Mouse (Mus musculus) hindbrain, postnatal 0 days (tissue): ENCODE measurements at regions not wholly inside any gene's neighbourhood (a gene's known extent, or its start where the extent isn't known, plus 50 kb on each side); places are given as distances from the start of the nearest gene placed in this dataset.

ENCODE experiments used
- ATAC-seq: fragments of 200-750 bp; cut with Nextera tagmentation; 2 replicates; pipeline ENCODE4 v1.8.0; 2017; ENCODE audit warnings: mild to moderate bottlenecking, moderate TSS enrichment, moderate library complexity
- DNase-seq: peaks from one replicate; pipeline ENCODE4 v3.0.0-alpha.2; 2015; ENCODE audit warnings: low spot score
- H3K27ac ChIP-seq: fragments of 300-500 bp; sonication (generic); 2 replicates; pipeline ENCODE4 v1.5.1; 2014; ENCODE audit warnings: mild to moderate bottlenecking
- H3K27me3 ChIP-seq: fragments of 300-500 bp; sonication (generic); 2 replicates; pipeline ENCODE4 v1.6.1; 2014; ENCODE audit warnings: low read length, mixed read lengths; ENCODE audit not compliant: insufficient read depth
- H3K36me3 ChIP-seq: fragments of 300-500 bp; sonication (generic); 2 replicates; pipeline ENCODE4 v1.6.1; 2014; ENCODE audit warnings: low read length, mixed read lengths; ENCODE audit not compliant: insufficient read depth
- H3K4me1 ChIP-seq: fragments of 300-500 bp; sonication (generic); 2 replicates; pipeline ENCODE4 v1.6.1; 2014; ENCODE audit warnings: antibody characterized with exemption, low read length, mixed read lengths; ENCODE audit not compliant: insufficient read depth
- H3K4me2 ChIP-seq: fragments of 300-500 bp; sonication (generic); 2 replicates; pipeline ENCODE4 v1.6.1; 2014; ENCODE audit warnings: low read depth, mild to moderate bottlenecking, low read length, moderate library complexity, mixed read lengths
- H3K4me3 ChIP-seq: fragments of 300-500 bp; sonication (generic); 2 replicates; pipeline ENCODE4 v1.5.1; 2014; ENCODE audit warnings: low read length
- H3K9ac ChIP-seq: fragments of 300-500 bp; sonication (generic); replicated peaks from 2 replicates; pipeline ENCODE4 v1.6.1; 2014; ENCODE audit warnings: mild to moderate bottlenecking, low read length, moderate library complexity, mixed read lengths
- H3K9me3 ChIP-seq: fragments of 300-500 bp; sonication (generic); 2 replicates; pipeline ENCODE4 v1.6.1; 2016; ENCODE audit warnings: low read length, mixed read lengths
- CTCF ChIP-seq: IDR thresholded peaks from 2 replicates; pipeline ENCODE4 v1.5.1; 2016; ENCODE audit warnings: antibody characterized with exemption, control low read depth, low read depth
- WGBS: fragments of 180-500 bp; shearing (Covaris S2); extraction: QIAGEN DNeasy Blood & Tissue Kit; methylation state at CpG from one replicate; pipeline ENCODE4 v1.1.7; 2014; 5-methylcytosine and 5-hydroxymethylcytosine counted together

GRCm38 (mm10) chr15:18685439-18685838, 133.3 kb upstream of the Cdh10 start:
- no peak for DNase-seq
- no peaks in the 10 kb centered on the region for H3K9me3 ChIP-seq
- no peak for ATAC-seq

GRCm38 (mm10) chr15:18696680-18697284, 122.0 kb upstream of the Cdh10 start:
- 60% methylated on average over 2 of the region's 2 CpGs for WGBS
- ATAC-seq, result no peak
- DNase-seq, result no peak

More at GRCm38 (mm10) chr15:18685439-18685838, 133.3 kb upstream of the Cdh10 start:
- no peak for TF ChIP-seq CTCF
- Histone ChIP-seq H3K4me1 (no peaks in the 10 kb centered on the region), H3K4me3 (no peak overlapping the region), H3K27ac (no peak overlapping the region), H3K36me3 (no peaks in the 10 kb centered on the region), H3K9ac (no peak overlapping the region), H3K4me2 (no peak overlapping the region), H3K27me3 (no peaks in the 10 kb centered on the region)
- 84% methylated on average over 2 of the region's 2 CpGs for WGBS

GRCm38 (mm10) chr15:18744266-18744665, 74.5 kb upstream of the Cdh10 start:
- WGBS, result 85% methylated on average over 1 of the region's 1 CpGs
- no peak overlapping the region for H3K27ac ChIP-seq

More at GRCm38 (mm10) chr15:18696680-18697284, 122.0 kb upstream of the Cdh10 start:
- Histone ChIP-seq H3K4me1 (no peaks in the 10 kb centered on the region), H3K9me3 (no peaks in the 10 kb centered on the region), H3K4me3 (no peak overlapping the region), H3K27me3 (no peaks in the 10 kb centered on the region), H3K9ac (no peak overlapping the region), H3K4me2 (no peak overlapping the region), H3K27ac (no peak overlapping the region), H3K36me3 (no peaks in the 10 kb centered on the region)
- no peak for TF ChIP-seq CTCF

GRCm38 (mm10) chr15:18748574-18749246, 70.0 kb upstream of the Cdh10 start:
- Histone ChIP-seq H3K4me1 (no peaks in the 10 kb centered on the region), H3K27me3 (no peaks in the 10 kb centered on the region), H3K4me3 (no peak overlapping the region), H3K9ac (no peak overlapping the region), H3K36me3 (no peaks in the 10 kb centered on the region), H3K4me2 (no peak overlapping the region), H3K27ac (no peak overlapping the region), H3K9me3 (no peaks in the 10 kb centered on the region)
- WGBS, result 67% methylated on average over 3 of the region's 3 CpGs
- DNase-seq (peak; percentile 3), ATAC-seq (0 out of 2 replicates have a peak, but pooled peaks have one; percentile 51)
- no peak for TF ChIP-seq CTCF

More at GRCm38 (mm10) chr15:18744266-18744665, 74.5 kb upstream of the Cdh10 start:
- no peak for ATAC-seq
- Histone ChIP-seq H3K4me1 (no peaks in the 10 kb centered on the region), H3K27me3 (no peaks in the 10 kb centered on the region), H3K36me3 (no peaks in the 10 kb centered on the region), H3K4me2 (no peak overlapping the region), H3K4me3 (no peak overlapping the region), H3K9ac (no peak overlapping the region), H3K9me3 (no peaks in the 10 kb centered on the region)
- no peak for DNase-seq
- TF ChIP-seq CTCF, result no peak
